Mouse (Mus musculus) MEL (cell line): ENCODE measurements around the gene Otop1. TPM values are rescaled to one million over a fixed set of nuclear protein-coding genes. Genes with fewer than 3 reads are reported as not detected.
A peak's percentile ranks its signal among the peaks of the same experiment; 100 is the strongest.

ENCODE experiments used
- DNase-seq: peaks from one replicate; pipeline ENCODE4 v3.0.0; 2011; ENCODE audit warnings: low read depth, low spot score
- H3K27ac ChIP-seq: 2 replicates; pipeline ENCODE4 v1.5.1; 2012; ENCODE audit warnings: low read depth, mild to moderate bottlenecking, control low read depth, low read length, moderate library complexity; ENCODE audit not compliant: control insufficient read depth
- H3K27me3 ChIP-seq, 2 experiments: fragments of 150-350 bp in 1 of 2; sonication (generic) in 1 of 2; 2 replicates each; pipeline ENCODE4 v1.6.1; 2012; ENCODE audit warnings: low read length in 2 of 2, mild to moderate bottlenecking in 2 of 2, improper control_type of control experiment in 1 of 2, moderate library complexity in 1 of 2; ENCODE audit not compliant: insufficient read depth in 2 of 2, control insufficient read depth in 1 of 2
- H3K36me3 ChIP-seq, 2 experiments: 2 replicates each; pipeline ENCODE4 v1.6.1; 2012 to 2014; ENCODE audit warnings: low read length in 2 of 2, improper control_type of control experiment in 1 of 2, inconsistent platforms in 1 of 2, mild to moderate bottlenecking in 1 of 2; ENCODE audit not compliant: insufficient read depth in 2 of 2, control insufficient read depth in 1 of 2
- H3K4me1 ChIP-seq, 2 experiments: fragments of 150-350 bp in 1 of 2; sonication (generic) in 1 of 2; 2 replicates each; pipeline ENCODE4 v1.6.1; 2012; ENCODE audit warnings: low read length in 2 of 2, improper control_type of control experiment in 1 of 2, mild to moderate bottlenecking in 1 of 2; ENCODE audit not compliant: insufficient read depth in 2 of 2, control insufficient read depth in 1 of 2
- H3K4me3 ChIP-seq, 2 experiments: fragments of 150-350 bp in 1 of 2; sonication (generic) in 1 of 2; 2 replicates each; pipeline ENCODE4 v1.5.1; 2012; ENCODE audit warnings: low read depth in 2 of 2, low read length in 2 of 2, mild to moderate bottlenecking in 2 of 2, moderate library complexity in 2 of 2, control low read depth in 1 of 2, improper control_type of control experiment in 1 of 2; ENCODE audit not compliant: control insufficient read depth in 1 of 2, insufficient read depth in 1 of 2
- H3K79me2 ChIP-seq: 2 replicates; pipeline ENCODE4 v1.6.1; 2012; ENCODE audit warnings: mild to moderate bottlenecking, low read length, moderate library complexity; ENCODE audit not compliant: control insufficient read depth, poor library complexity, insufficient read depth
- H3K9ac ChIP-seq: 2 replicates; pipeline ENCODE4 v1.6.1; 2012; ENCODE audit warnings: low read depth, mild to moderate bottlenecking, control low read depth, low read length, moderate library complexity; ENCODE audit not compliant: control insufficient read depth, poor library complexity, severe bottlenecking
- H3K9me3 ChIP-seq: fragments of 150-350 bp; sonication (generic); replicated peaks from 2 replicates; pipeline ENCODE4 v1.6.1; 2012; ENCODE audit warnings: mild to moderate bottlenecking, low read length, improper control_type of control experiment, moderate library complexity; ENCODE audit not compliant: insufficient read depth
- CHD2 ChIP-seq: IDR thresholded peaks from 2 replicates; pipeline ENCODE4 v1.6.1; 2011; ENCODE audit warnings: low read length, improper control_type of control experiment
- E2F4 ChIP-seq: IDR thresholded peaks from 2 replicates; pipeline ENCODE4 v1.6.1; 2011; ENCODE audit warnings: low read depth, low read length, improper control_type of control experiment, borderline replicate concordance
- ELF1 ChIP-seq: IDR thresholded peaks from 2 replicates; pipeline ENCODE4 v1.6.1; 2014; ENCODE audit warnings: low read depth, mild to moderate bottlenecking, inconsistent platforms, low read length, improper control_type of control experiment, moderate library complexity
- EP300 ChIP-seq, 2 experiments: IDR thresholded peaks; 2 replicates each; pipeline ENCODE4 v1.6.1; 2011; ENCODE audit warnings: improper control_type of control experiment in 2 of 2, low read length in 2 of 2, low read depth in 1 of 2, mild to moderate bottlenecking in 1 of 2
- GATA1 ChIP-seq: IDR thresholded peaks from 2 replicates; pipeline ENCODE4 v1.6.1; 2011; ENCODE audit warnings: low read depth, low read length, improper control_type of control experiment
- HCFC1 ChIP-seq: IDR thresholded peaks from 2 replicates; pipeline ENCODE4 v1.6.1; 2012; ENCODE audit warnings: low read depth, mild to moderate bottlenecking, inconsistent platforms, low read length, improper control_type of control experiment, moderate library complexity
- KAT2A ChIP-seq: conservative IDR thresholded peaks from 2 replicates; pipeline ENCODE4 v1.6.1; 2012; ENCODE audit warnings: low read depth, low read length, improper control_type of control experiment, inconsistent platforms
- MAFK ChIP-seq: IDR thresholded peaks from 2 replicates; pipeline ENCODE4 v1.6.1; 2011; ENCODE audit warnings: low read depth, mild to moderate bottlenecking, low read length, improper control_type of control experiment, borderline replicate concordance
- MAX ChIP-seq: IDR thresholded peaks from 2 replicates; pipeline ENCODE4 v1.6.1; 2011; ENCODE audit warnings: low read length, improper control_type of control experiment
- MAZ ChIP-seq: IDR thresholded peaks from 2 replicates; pipeline ENCODE4 v1.6.1; 2012; ENCODE audit warnings: low read depth, mild to moderate bottlenecking, inconsistent platforms, low read length, improper control_type of control experiment
- MXI1 ChIP-seq: IDR thresholded peaks from 2 replicates; pipeline ENCODE4 v1.6.1; 2011; ENCODE audit warnings: mild to moderate bottlenecking, low read depth, low read length, improper control_type of control experiment
- MYC ChIP-seq: IDR thresholded peaks from 2 replicates; pipeline ENCODE4 v1.6.1; 2011; ENCODE audit warnings: low read depth, mild to moderate bottlenecking, low read length, improper control_type of control experiment, moderate library complexity
- NELFE ChIP-seq: IDR thresholded peaks from 2 replicates; pipeline ENCODE4 v1.6.1; 2011; ENCODE audit warnings: low read depth, low read length, improper control_type of control experiment
- NRF1 ChIP-seq: IDR thresholded peaks from 2 replicates; pipeline ENCODE4 v1.6.1; 2014; ENCODE audit warnings: low read depth, mild to moderate bottlenecking, inconsistent platforms, low read length, improper control_type of control experiment, moderate library complexity; ENCODE audit not compliant: poor library complexity, insufficient read depth, severe bottlenecking
- POLR2A ChIP-seq, 2 experiments: IDR thresholded peaks; 2 replicates each; pipeline ENCODE4 v1.6.1; 2011 to 2012; ENCODE audit warnings: low read length in 2 of 2, mild to moderate bottlenecking in 2 of 2, control low read depth in 1 of 2, improper control_type of control experiment in 1 of 2, low read depth in 1 of 2, moderate library complexity in 1 of 2; ENCODE audit not compliant: control insufficient read depth in 1 of 2, insufficient read depth in 1 of 2, poor library complexity in 1 of 2
- POLR2AphosphoS2 ChIP-seq: IDR thresholded peaks from 2 replicates; pipeline ENCODE4 v1.6.1; 2011; ENCODE audit warnings: low read length, improper control_type of control experiment
- POLR2AphosphoS5 ChIP-seq: IDR thresholded peaks from 2 replicates; pipeline ENCODE4 v1.6.1; 2012; ENCODE audit warnings: low read depth, borderline replicate concordance, mild to moderate bottlenecking, inconsistent platforms, low read length, moderate library complexity, mixed read lengths
- SIN3A ChIP-seq: IDR thresholded peaks from 2 replicates; pipeline ENCODE4 v1.6.1; 2012; ENCODE audit warnings: low read length, improper control_type of control experiment, inconsistent platforms
- TAL1 ChIP-seq: IDR thresholded peaks from 2 replicates; pipeline ENCODE4 v1.6.1; 2012; ENCODE audit warnings: mild to moderate bottlenecking, inconsistent platforms, low read length, moderate library complexity, mixed read lengths
- TBP ChIP-seq: IDR thresholded peaks from 2 replicates; pipeline ENCODE4 v1.8.0; 2011; ENCODE audit warnings: low read depth, low read length, improper control_type of control experiment
- TCF12 ChIP-seq: IDR thresholded peaks from 2 replicates; pipeline ENCODE4 v1.6.1; 2014; ENCODE audit warnings: low read depth, mild to moderate bottlenecking, inconsistent platforms, low read length, improper control_type of control experiment, moderate library complexity
- UBTF ChIP-seq: IDR thresholded peaks from 2 replicates; pipeline ENCODE4 v1.6.1; 2012; ENCODE audit warnings: low read depth, mild to moderate bottlenecking, inconsistent platforms, low read length, improper control_type of control experiment, moderate library complexity, borderline replicate concordance; ENCODE audit not compliant: insufficient read depth
- USF1 ChIP-seq: IDR thresholded peaks from 2 replicates; pipeline ENCODE4 v1.6.1; 2014; ENCODE audit warnings: low read depth, mild to moderate bottlenecking, inconsistent platforms, low read length, improper control_type of control experiment, moderate library complexity
- ZKSCAN1 ChIP-seq: IDR thresholded peaks from 2 replicates; pipeline ENCODE4 v1.6.1; 2012; ENCODE audit warnings: low read depth, mild to moderate bottlenecking, inconsistent platforms, low read length, improper control_type of control experiment, moderate library complexity
- ZMIZ1 ChIP-seq: IDR thresholded peaks from 2 replicates; pipeline ENCODE4 v1.6.1; 2012; ENCODE audit warnings: low read depth, mild to moderate bottlenecking, inconsistent platforms, low read length, improper control_type of control experiment, moderate library complexity
- polyA plus RNA-seq, 2 experiments: library from polyadenylated mRNA; stranded (reverse) in 1 of 2; unstranded in 1 of 2; fragments of >175 nt in 1 of 2; fragments of >200 nt in 1 of 2; gene quantifications; 2 replicates each; pipeline versions ENCODE4 v1.2.1 to v1.2.4; 2012; ENCODE audit warnings: low replicate concordance in 2 of 2, low read depth in 1 of 2; ENCODE audit not compliant: insufficient read length in 2 of 2, insufficient read depth in 1 of 2, missing spikeins in 1 of 2
- total RNA-seq: library from RNA; depleted of rRNA; stranded (reverse); fragments of 300-350 nt; gene quantifications from 2 replicates; pipeline ENCODE4 v1.2.3, GENCODE M21; 2012

Otop1 gene
- total and polyA plus RNA-seq, 3 experiments, result 0.08 TPM; not detected in 2

GRCm38 (mm10) chr5:38258773-38259146 lies 17.0 kb upstream of the Otop1 start:
- H3K36me3 ChIP-seq, result peaks cover 2 to 15% of the 10 kb centered on the region in 2 experiments
- TF ChIP-seq ZMIZ1, result no peak
- TF ChIP-seq GATA1, result no peak
- no peak for TF ChIP-seq POLR2AphosphoS5
- TF ChIP-seq USF1, result no peak
- no peak for TF ChIP-seq SIN3A
- TF ChIP-seq NRF1, result no peak
- TF ChIP-seq ELF1, result no peak
- TF ChIP-seq MAFK, result no peak
- no peaks in the 10 kb centered on the region for H3K27me3 ChIP-seq
- H3K4me3 ChIP-seq, result no peak overlapping the region
- H3K79me2 ChIP-seq, result peaks cover 14% of the 10 kb centered on the region
- H3K27ac ChIP-seq, result no peak overlapping the region
- no peaks in the 10 kb centered on the region for H3K9me3 ChIP-seq
- no peak for DNase-seq
- no peak overlapping the region for H3K9ac ChIP-seq
- peaks cover 3 to 14% of the 10 kb centered on the region in 2 experiments; a peak in 3 of 4 replicates for H3K4me1 ChIP-seq

GRCm38 (mm10) chr5:38259455-38260106 lies 16.2 kb upstream of the Otop1 start:
- peak; percentile 48 for DNase-seq
- peak overlapping the region; percentile 75 to 88 for H3K4me3 ChIP-seq
- H3K36me3 ChIP-seq, result peaks cover 2 to 15% of the 10 kb centered on the region in 2 experiments
- peak overlapping the region; percentile 87 for H3K27ac ChIP-seq
- H3K79me2 ChIP-seq, result peaks cover 14% of the 10 kb centered on the region
- no peaks in the 10 kb centered on the region for H3K9me3 ChIP-seq
- TF ChIP-seq POLR2AphosphoS2, result no peak
- no peak for TF ChIP-seq MAZ
- TF ChIP-seq CHD2, result no peak
- TF ChIP-seq TBP, result peak; percentile 88
- no peak for TF ChIP-seq TAL1
- H3K27me3 ChIP-seq, result no peaks in the 10 kb centered on the region
- H3K9ac ChIP-seq, result peak overlapping the region; percentile 85
- peaks cover 3 to 14% of the 10 kb centered on the region in 2 experiments; a peak in 3 of 4 replicates for H3K4me1 ChIP-seq

GRCm38 (mm10) chr5:38260107-38260682 lies 15.6 kb upstream of the Otop1 start, which contains the start of gene Tmem128:
Tmem128 (plus strand) TSS chr5:38260185.
- peak within 1 kb of the TSS; percentile 85 for H3K9ac ChIP-seq
- H3K4me3 ChIP-seq, result peak within 1 kb of the TSS; percentile 75 to 88
- peak; percentile 86 for DNase-seq
- no peaks in the 10 kb centered on the region for H3K9me3 ChIP-seq
- H3K36me3 ChIP-seq, result peaks cover 2 to 15% of the 10 kb centered on the region in 2 experiments
- H3K79me2 ChIP-seq, result peaks cover 14% of the 10 kb centered on the region
- H3K27ac ChIP-seq, result peak within 1 kb of the TSS; percentile 87
- peaks cover 3 to 14% of the 10 kb centered on the region in 2 experiments; a peak in 3 of 4 replicates for H3K4me1 ChIP-seq
- H3K27me3 ChIP-seq, result no peaks in the 10 kb centered on the region
- TF ChIP-seq MYC (0 out of 2 replicates have a peak, but pooled peaks have one; percentile 19), UBTF (0 out of 2 replicates have a peak, but pooled peaks have one; percentile 68), NELFE (peak; percentile 94), HCFC1 (peak; percentile 86), KAT2A (peak; percentile 41; the same call in 1 of the 2 replicates), ELF1 (peak; percentile 82), MAX (peak; percentile 29; the same call in 1 of the 2 replicates), EP300 (IDR thresholded peaks at IDR 0.05; ENCODE audit: low read depth in 1 of 2, low read length in 2 of 2) (no peak), POLR2A (IDR thresholded peaks at IDR 0.05; ENCODE audit: control insufficient read depth in 1 of 2, insufficient read depth in 1 of 2, low read depth in 1 of 2, low read length in 2 of 2, poor library complexity in 1 of 2) (peak; percentile 97 to 98), E2F4 (peak; percentile 38; the same call in 1 of the 2 replicates), ZKSCAN1 (no peak), TBP (peak; percentile 84), MXI1 (peak; percentile 61; the same call in 1 of the 2 replicates), SIN3A (peak; percentile 90), TCF12 (peak; percentile 49; the same call in 1 of the 2 replicates)
